20 mouse cellular contexts compared by ENCODE assay signal in genomic region chr12:98757636-98758035, GRCm38 (mm10). TPM values are rescaled to one million over a fixed set of nuclear protein-coding genes. Genes with fewer than 3 reads are reported as not detected.
DNase-seq lines count a peak whose midpoint lies in the region; TF ChIP-seq lines count a peak whose summit lies in the region.
"Had no signal": no experiment of that assay in that cellular context is flagged by ENCODE, and none has a peak within 500 bp of the region (broad histone marks: within the 10 kb centered on the region; RNA-seq: fewer than 3 reads in every experiment).

No protein-coding gene starts in this region.

- no peak overlapping the region for H3K4me3 ChIP-seq in heart, embryonic 10.5 days
- no peak overlapping the region for H3K4me3 ChIP-seq in layer of hippocampus, adult 2 months
- H3K4me3 ChIP-seq: embryonic facial prominence, embryonic 12.5 days; forebrain, embryonic 12.5 days; hindbrain, embryonic 15.5 days; kidney, embryonic 15.5 days; limb, embryonic 15.5 days had no signal

- H3K27ac ChIP-seq in heart, embryonic 10.5 days: no peak overlapping the region
- no peak overlapping the region for H3K27ac ChIP-seq in layer of hippocampus, adult 2 months
- H3K27ac ChIP-seq: embryonic facial prominence, embryonic 12.5 days; forebrain, embryonic 12.5 days; hindbrain, embryonic 15.5 days; kidney, embryonic 15.5 days; limb, embryonic 15.5 days; liver, embryonic 14.5 days had no signal

- no peaks in the 10 kb centered on the region for H3K27me3 ChIP-seq in heart, embryonic 10.5 days (ENCODE audit: insufficient read depth, poor library complexity, severe bottlenecking)
- H3K27me3 ChIP-seq: embryonic facial prominence, embryonic 12.5 days; forebrain, embryonic 12.5 days; hindbrain, embryonic 15.5 days; kidney, embryonic 15.5 days; limb, embryonic 15.5 days had no signal

- no peaks in the 10 kb centered on the region for H3K9me3 ChIP-seq in heart, embryonic 10.5 days
- H3K9me3 ChIP-seq: embryonic facial prominence, embryonic 12.5 days; forebrain, embryonic 12.5 days; hindbrain, embryonic 15.5 days; kidney, embryonic 15.5 days; limb, embryonic 15.5 days had no signal

- no peaks in the 10 kb centered on the region for H3K4me1 ChIP-seq in heart, embryonic 10.5 days
- H3K4me1 ChIP-seq: embryonic facial prominence, embryonic 12.5 days; forebrain, embryonic 12.5 days; hindbrain, embryonic 15.5 days; kidney, embryonic 15.5 days; limb, embryonic 15.5 days had no signal

- peak; percentile 46; the same call in 1 of the 2 replicates for TF ChIP-seq CTCF in layer of hippocampus, adult 2 months (conservative IDR thresholded peaks at IDR 0.05)

- intact Hi-C loops in heart, postnatal 14 days (cut with DNase I): no loop called here

- DNase-seq in heart, embryonic 10.5 days (ENCODE audit: low spot score): peak; percentile 31
- DNase-seq in heart, postnatal 14 days: no peak
- no peak for DNase-seq in layer of hippocampus, adult 2 months (ENCODE audit: low spot score in 2 of 2)
- DNase-seq in layer of hippocampus, postnatal 10 days (ENCODE audit: low spot score in 2 of 2): no peak
- DNase-seq in NIH3T3 (ENCODE audit: low read depth): peak; percentile 34
- peak; percentile 62 for DNase-seq in fibroblast of lung, adult 2 months (ENCODE audit: low read depth)
- DNase-seq in cerebellum, adult 8-10 months: no peak
- DNase-seq: cerebellum, adult 18-20 months; cerebellum, postnatal 25 days; gastrocnemius, postnatal 36 days; heart, postnatal 4 days; kidney, adult 11 months; left cerebral cortex, postnatal 4 days; thymus, postnatal 25 days had no signal

- 88% methylated on average over 6 of the region's 6 CpGs for WGBS in heart, embryonic 10.5 days

- H3K36me3 ChIP-seq in heart, embryonic 10.5 days: peaks cover 89% of the 10 kb centered on the region

RNA-seq across cellular contexts. Expression of gene Zc3h14, which starts 10.9 kb away (rescaled TPM):
- polyA plus RNA-seq in heart, embryonic 10.5 days (2016; fragmentation: Nextera tagmentation; extraction: Ambion mirVana): 104 and 128 TPM in 2 replicates
- 10 to 100 TPM; 60.3 to 64.3 TPM for total RNA-seq in heart, postnatal 14 days (2021)
- 100 to 1,000 TPM; 100 to 101 TPM for total RNA-seq in layer of hippocampus, adult 2 months (2021)
- total RNA-seq in layer of hippocampus, postnatal 10 days (2021): 100 to 1,000 TPM; 103 to 104 TPM

RNA-seq across cellular contexts. Expression of gene Ptpn21, which starts 20.4 kb away (rescaled TPM):
- polyA plus RNA-seq in heart, embryonic 10.5 days (2016; fragmentation: Nextera tagmentation; extraction: Ambion mirVana): 9.0 and 9.3 TPM in 2 replicates
- total RNA-seq in heart, postnatal 14 days (2021): 10 to 100 TPM; 21.6 to 22.5 TPM
- total RNA-seq in layer of hippocampus, adult 2 months (2021): 1 to 10 TPM; 6.9 to 9.0 TPM
- 1 to 10 TPM; 5.8 to 7.3 TPM for total RNA-seq in layer of hippocampus, postnatal 10 days (2021)

Comparison
In these comparisons a context has a peak if more than half of its experiments do, and no peak if none do; other contexts are left out.
1. DNase-seq: peak in heart, embryonic 10.5 days (single experiment), NIH3T3 (single experiment) and fibroblast of lung, adult 2 months (single experiment); none in heart, postnatal 14 days (0 of 2), layer of hippocampus, adult 2 months (0 of 2), layer of hippocampus, postnatal 10 days (0 of 2) and cerebellum, adult 8-10 months (single experiment).